Mouse (Mus musculus) lung, postnatal 0 days (tissue): ENCODE measurements at regions not wholly inside any gene's neighbourhood (a gene's known extent, or its start where the extent isn't known, plus 50 kb on each side); places are given as distances from the start of the nearest gene placed in this dataset.

ENCODE experiments used
- ATAC-seq: fragments of 200-750 bp; cut with Nextera tagmentation; 2 replicates; pipeline ENCODE4 v1.8.0; 2017; ENCODE audit warnings: moderate library complexity
- DNase-seq: peaks from one replicate; pipeline ENCODE4 v3.0.0-alpha.2; 2016; ENCODE audit warnings: low spot score
- H3K27ac ChIP-seq: fragments of 300-500 bp; sonication (generic); 2 replicates; pipeline ENCODE4 v1.5.1; 2014; ENCODE audit warnings: antibody characterized with exemption, mild to moderate bottlenecking, low read length, mixed read lengths
- H3K27me3 ChIP-seq: fragments of 300-500 bp; sonication (generic); replicated peaks from 2 replicates; pipeline ENCODE4 v1.6.1; 2014; ENCODE audit warnings: low read length, mixed read lengths; ENCODE audit not compliant: insufficient read depth
- H3K36me3 ChIP-seq: fragments of 300-500 bp; sonication (generic); 2 replicates; pipeline ENCODE4 v1.6.1; 2014; ENCODE audit warnings: low read length, mixed read lengths; ENCODE audit not compliant: insufficient read depth
- H3K4me1 ChIP-seq: fragments of 300-500 bp; sonication (generic); 2 replicates; pipeline ENCODE4 v1.6.1; 2014; ENCODE audit warnings: antibody characterized with exemption, low read depth, low read length, mixed read lengths; ENCODE audit not compliant: insufficient read depth
- H3K4me2 ChIP-seq: fragments of 300-500 bp; sonication (generic); replicated peaks from 2 replicates; pipeline ENCODE4 v1.6.1; 2014; ENCODE audit warnings: low read depth, mild to moderate bottlenecking, low read length, moderate library complexity, mixed read lengths
- H3K4me3 ChIP-seq: fragments of 300-500 bp; sonication (generic); 2 replicates; pipeline ENCODE4 v1.5.1; 2014; ENCODE audit warnings: low read depth, low read length
- H3K9ac ChIP-seq: fragments of 300-500 bp; sonication (generic); replicated peaks from 2 replicates; pipeline ENCODE4 v1.6.1; 2014; ENCODE audit warnings: low read depth, mild to moderate bottlenecking
- H3K9me3 ChIP-seq: fragments of 300-500 bp; sonication (generic); 2 replicates; pipeline ENCODE4 v1.6.1; 2016; ENCODE audit warnings: low read length, mixed read lengths
- CTCF ChIP-seq: IDR thresholded peaks from 2 replicates; pipeline ENCODE4 v1.5.1; 2016; ENCODE audit warnings: antibody characterized with exemption, mild to moderate bottlenecking
- EP300 ChIP-seq: IDR thresholded peaks from 2 replicates; pipeline ENCODE4 v1.6.1; 2016; ENCODE audit warnings: antibody characterized with exemption, mild to moderate bottlenecking, control low read depth
- WGBS: fragments of 180-500 bp; shearing (Covaris S2); extraction: QIAGEN DNeasy Blood & Tissue Kit; methylation state at CpG from one replicate; pipeline ENCODE4 v1.1.7; 2014; 5-methylcytosine and 5-hydroxymethylcytosine counted together

DNA sequence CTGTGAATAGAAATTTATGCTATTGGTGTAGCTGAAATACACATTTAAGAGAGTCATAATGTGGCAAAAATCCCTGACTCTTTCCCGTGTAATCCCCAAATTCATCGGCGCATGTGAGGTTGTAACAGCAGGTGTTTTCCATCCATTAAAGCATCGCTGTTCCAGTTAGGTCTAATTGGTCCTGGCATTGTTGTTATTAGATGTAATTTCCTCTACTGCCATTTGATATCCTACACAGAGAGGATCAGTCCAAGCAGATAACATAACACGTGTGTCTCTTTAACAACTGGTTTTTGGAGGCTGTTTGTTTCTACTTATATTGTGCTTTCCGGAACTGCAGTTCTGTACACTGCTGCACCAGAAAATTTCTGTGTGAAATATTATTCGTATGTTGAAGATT lies 101.8 kb downstream of the Vgll3 start:
- Histone ChIP-seq H3K9ac (no peak overlapping the region), H3K4me3 (no peak overlapping the region), H3K27me3 (no peaks in the 10 kb centered on the region), H3K9me3 (no peaks in the 10 kb centered on the region), H3K27ac (no peak overlapping the region), H3K4me1 (no peaks in the 10 kb centered on the region), H3K36me3 (no peaks in the 10 kb centered on the region), H3K4me2 (no peak overlapping the region)
- ATAC-seq, result no peak
- no peak for TF ChIP-seq CTCF
- TF ChIP-seq EP300, result no peak
- WGBS, result 71% methylated on average over 7 of the region's 7 CpGs
- no peak for DNase-seq

- Histone ChIP-seq H3K27ac (no peak overlapping the region), H3K4me3 (no peak overlapping the region), H3K9me3 (no peaks in the 10 kb centered on the region), H3K36me3 (no peaks in the 10 kb centered on the region), H3K4me2 (no peak overlapping the region), H3K27me3 (no peaks in the 10 kb centered on the region), H3K4me1 (no peaks in the 10 kb centered on the region), H3K9ac (no peak overlapping the region)
- WGBS, result 65% methylated on average over 1 of the region's 1 CpGs
- ATAC-seq, result no peak
- TF ChIP-seq CTCF, result no peak
- DNase-seq, result no peak
These were observed 110.9 kb downstream of the Vgll3 start for GRCm38 (mm10) chr16:65925986-65926385.

GRCm38 (mm10) chr16:65963829-65964228 lies 148.8 kb downstream of the Vgll3 start:
- WGBS, result 73% methylated on average over 4 of the region's 4 CpGs
- no peaks in the 10 kb centered on the region for H3K4me1 ChIP-seq

DNA sequence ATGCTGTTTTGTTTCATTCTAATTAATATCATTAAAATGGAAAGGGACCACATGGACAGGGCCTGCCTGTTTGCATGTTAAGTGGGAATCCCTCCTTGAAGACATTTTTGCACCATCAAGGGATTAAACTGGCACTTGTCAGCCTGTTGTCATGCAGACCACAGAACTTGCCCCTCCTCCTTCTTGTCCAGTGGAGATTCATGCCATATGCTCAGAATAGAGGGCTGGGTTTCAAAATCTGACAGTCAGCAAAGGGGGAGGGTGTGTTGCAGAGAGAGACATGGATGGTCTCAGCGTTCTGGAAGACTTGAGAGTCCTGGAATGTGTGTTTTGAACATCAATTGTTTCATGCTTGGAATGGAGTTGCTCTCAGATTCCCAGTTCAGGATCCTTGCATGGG lies 149.2 kb downstream of the Vgll3 start:
- WGBS, result 37% methylated on average over 1 of the region's 1 CpGs
- Histone ChIP-seq H3K4me2 (no peak overlapping the region), H3K27me3 (no peaks in the 10 kb centered on the region), H3K27ac (no peak overlapping the region), H3K9ac (no peak overlapping the region), H3K4me1 (no peaks in the 10 kb centered on the region), H3K9me3 (no peaks in the 10 kb centered on the region), H3K36me3 (no peaks in the 10 kb centered on the region), H3K4me3 (no peak overlapping the region)
- ATAC-seq (no peak), DNase-seq (no peak)
- no peak for TF ChIP-seq CTCF
- no peak for TF ChIP-seq EP300

More at GRCm38 (mm10) chr16:65963829-65964228, 148.8 kb downstream of the Vgll3 start:
- Histone ChIP-seq H3K36me3 (no peaks in the 10 kb centered on the region), H3K9me3 (no peaks in the 10 kb centered on the region), H3K4me2 (no peak overlapping the region), H3K27me3 (no peaks in the 10 kb centered on the region), H3K27ac (no peak overlapping the region), H3K9ac (no peak overlapping the region), H3K4me3 (no peak overlapping the region)
- TF ChIP-seq CTCF (no peak), EP300 (no peak)
- DNase-seq (no peak), ATAC-seq (no peak)

GRCm38 (mm10) chr16:65977075-65977474 lies 162.0 kb downstream of the Vgll3 start:
- Histone ChIP-seq H3K4me3 (no peak overlapping the region), H3K4me2 (no peak overlapping the region), H3K4me1 (no peaks in the 10 kb centered on the region), H3K9me3 (no peaks in the 10 kb centered on the region), H3K36me3 (no peaks in the 10 kb centered on the region), H3K27ac (no peak overlapping the region), H3K9ac (no peak overlapping the region), H3K27me3 (no peaks in the 10 kb centered on the region)
- TF ChIP-seq EP300 (no peak), CTCF (no peak)
- ATAC-seq (no peak), DNase-seq (peak; percentile 10)
- 56% methylated on average over 4 of the region's 4 CpGs for WGBS

DNA sequence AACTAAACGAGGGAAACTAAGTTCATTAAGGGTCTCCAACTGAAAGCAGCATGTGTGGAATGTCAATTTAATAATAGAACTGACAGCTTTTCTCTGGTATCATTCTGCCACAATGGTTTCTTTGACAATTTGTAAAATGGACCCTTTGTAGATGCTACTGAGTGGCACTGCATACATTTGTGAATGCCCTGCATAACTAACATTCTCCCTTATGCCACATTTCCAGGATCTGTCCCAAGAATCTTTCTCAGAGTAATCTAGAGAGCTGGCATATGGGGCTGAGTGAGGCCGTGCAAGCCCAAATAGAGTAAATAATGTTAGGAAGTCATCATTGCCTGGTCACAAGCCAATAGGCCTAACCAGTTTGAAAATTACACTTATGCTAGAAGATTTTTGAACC lies 172.1 kb downstream of the Vgll3 start:
- 30% methylated on average over 2 of the region's 2 CpGs for WGBS
- ATAC-seq, result no peak

GRCm38 (mm10) chr16:65999343-65999742 lies 184.3 kb downstream of the Vgll3 start:
- no peak overlapping the region for H3K4me2 ChIP-seq
- ATAC-seq (0 out of 2 replicates have a peak, but pooled peaks have one; percentile 17), DNase-seq (no peak)
- 63% methylated on average over 1 of the region's 1 CpGs for WGBS
- no peak overlapping the region for H3K27ac ChIP-seq
- TF ChIP-seq EP300, result no peak
- no peak for TF ChIP-seq CTCF
- H3K36me3 ChIP-seq, result no peaks in the 10 kb centered on the region
- H3K4me1 ChIP-seq, result no peaks in the 10 kb centered on the region
- H3K27me3 ChIP-seq, result no peaks in the 10 kb centered on the region
- H3K9ac ChIP-seq, result no peak overlapping the region
- H3K4me3 ChIP-seq, result no peak overlapping the region
- no peaks in the 10 kb centered on the region for H3K9me3 ChIP-seq

More for the DNA sequence above, 172.1 kb downstream of the Vgll3 start:
- Histone ChIP-seq H3K36me3 (no peaks in the 10 kb centered on the region), H3K4me3 (no peak overlapping the region), H3K27ac (no peak overlapping the region), H3K27me3 (no peaks in the 10 kb centered on the region), H3K4me1 (no peaks in the 10 kb centered on the region), H3K4me2 (no peak overlapping the region), H3K9ac (no peak overlapping the region), H3K9me3 (no peaks in the 10 kb centered on the region)
- no peak for DNase-seq
- TF ChIP-seq CTCF (no peak), EP300 (no peak)
